Mouse (Mus musculus) stomach, embryonic 14.5 days (tissue): ENCODE measurements around the gene Cptp. TPM values are rescaled to one million over a fixed set of nuclear protein-coding genes. Genes with fewer than 3 reads are reported as not detected.

ENCODE experiments used
- ATAC-seq: fragments of 200-750 bp; cut with Nextera tagmentation; 2 replicates; pipeline ENCODE4 v1.8.0; 2017; ENCODE audit warnings: low read depth, moderate TSS enrichment; ENCODE audit not compliant: insufficient number of reproducible peaks, insufficient read depth, low FRiP score
- H3K27ac ChIP-seq: fragments of 300-500 bp; sonication (generic); 2 replicates; pipeline ENCODE4 v1.5.1; 2014; ENCODE audit warnings: mild to moderate bottlenecking, low read length, moderate library complexity, mixed read lengths
- H3K27me3 ChIP-seq: fragments of 300-500 bp; sonication (generic); 2 replicates; pipeline ENCODE4 v1.6.1; 2014; ENCODE audit warnings: low read length, control low read depth, mixed read lengths; ENCODE audit not compliant: control insufficient read depth, insufficient read depth
- H3K36me3 ChIP-seq: fragments of 300-500 bp; sonication (generic); 2 replicates; pipeline ENCODE4 v1.6.1; 2014; ENCODE audit warnings: mild to moderate bottlenecking, control low read depth, low read length, moderate library complexity, mixed read lengths; ENCODE audit not compliant: control insufficient read depth, insufficient read depth
- H3K4me1 ChIP-seq: fragments of 300-500 bp; sonication (generic); 2 replicates; pipeline ENCODE4 v1.6.1; 2014; ENCODE audit warnings: low read length, control low read depth, mixed read lengths; ENCODE audit not compliant: control insufficient read depth, insufficient read depth
- H3K4me2 ChIP-seq: fragments of 300-500 bp; sonication (generic); replicated peaks from 2 replicates; pipeline ENCODE4 v1.6.1; 2014; ENCODE audit warnings: low read depth, low read length, control low read depth
- H3K4me3 ChIP-seq: fragments of 300-500 bp; sonication (generic); 2 replicates; pipeline ENCODE4 v1.5.1; 2014; ENCODE audit warnings: low read depth, low read length, control low read depth
- H3K9ac ChIP-seq: fragments of 300-500 bp; sonication (generic); replicated peaks from 2 replicates; pipeline ENCODE4 v1.6.1; 2014; ENCODE audit warnings: low read depth, mild to moderate bottlenecking, control low read depth, low read length, moderate library complexity, mixed read lengths
- H3K9me3 ChIP-seq: fragments of 300-500 bp; sonication (generic); 2 replicates; pipeline ENCODE4 v1.6.1; 2016; ENCODE audit warnings: low read depth, low read length, control low read depth; ENCODE audit not compliant: control insufficient read depth
- WGBS: fragments of 180-500 bp; shearing (Covaris S2); extraction: QIAGEN DNeasy Blood & Tissue Kit; methylation state at CpG from one replicate; pipeline ENCODE4 v1.1.7; 2014; 5-methylcytosine and 5-hydroxymethylcytosine counted together
- polyA plus RNA-seq: library from polyadenylated mRNA; unstranded; fragments of >200 nt; fragmentation: Nextera tagmentation; extraction: Ambion mirVana; gene quantifications from 2 replicates; pipeline ENCODE4 v1.2.1, GENCODE M21; 2014

The Cptp gene
- polyA plus RNA-seq, 1 experiment from 2014 or later = 17.3 TPM

DNA sequence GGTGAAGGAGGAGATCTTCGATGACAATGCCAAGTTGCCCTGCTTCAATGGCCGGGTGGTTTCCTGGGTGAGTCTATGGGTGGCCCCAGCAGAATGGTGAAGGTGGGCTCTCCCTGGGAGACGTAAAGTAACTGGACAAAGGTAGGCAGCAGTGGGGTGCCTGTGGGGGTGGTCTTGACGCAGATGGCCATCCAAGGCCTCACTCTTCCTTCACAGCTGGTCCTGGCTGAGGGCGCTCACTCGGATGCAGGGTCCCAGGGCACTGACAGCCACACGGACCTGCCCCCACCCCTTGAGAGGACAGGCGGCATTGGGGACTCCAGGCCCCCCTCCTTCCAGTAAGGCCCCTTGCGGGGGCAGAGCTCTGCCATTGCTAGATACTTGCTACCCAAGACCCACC is 15.8 kb downstream of the Cptp start:
- peaks cover 25% of the 10 kb centered on the region for H3K36me3 ChIP-seq
- no peak overlapping the region for H3K9ac ChIP-seq
- no peak overlapping the region for H3K4me2 ChIP-seq
- no peak for ATAC-seq
- peaks cover 8% of the 10 kb centered on the region for H3K4me1 ChIP-seq
- no peaks in the 10 kb centered on the region for H3K27me3 ChIP-seq
- no peaks in the 10 kb centered on the region for H3K9me3 ChIP-seq
- 91% methylated on average over 9 of the region's 9 CpGs for WGBS
- H3K4me3 ChIP-seq = no peak overlapping the region
- H3K27ac ChIP-seq = no peak overlapping the region

DNA sequence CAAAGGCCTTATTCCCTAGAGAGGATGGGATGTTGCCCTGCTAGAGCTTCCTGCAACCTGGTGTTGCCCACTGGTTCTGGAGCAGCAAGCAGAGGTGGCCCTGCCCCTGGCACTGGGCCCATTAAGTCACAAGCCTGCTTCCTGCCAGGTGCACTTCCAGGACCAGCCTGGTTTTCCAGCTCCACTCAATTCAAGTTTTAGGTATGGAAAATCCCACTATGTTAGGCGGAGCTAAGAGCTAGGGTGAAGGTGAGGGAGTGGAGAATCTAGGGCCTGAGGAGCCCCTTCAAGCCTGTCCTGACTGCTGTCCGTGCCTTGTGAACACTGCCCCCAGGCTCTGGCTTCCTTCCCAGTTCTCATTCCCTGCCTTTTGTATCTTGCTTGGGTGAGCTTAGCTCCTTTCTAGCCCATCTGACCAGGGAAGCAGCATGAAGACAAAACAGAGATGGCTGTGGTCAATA is 17.3 kb downstream of the Cptp start:
- H3K4me3 ChIP-seq = no peak overlapping the region
- H3K36me3 ChIP-seq = peaks cover 21% of the 10 kb centered on the region
- H3K27me3 ChIP-seq = no peaks in the 10 kb centered on the region
- ATAC-seq = no peak
- no peak overlapping the region for H3K4me2 ChIP-seq
- no peak overlapping the region for H3K9ac ChIP-seq
- peaks cover 14% of the 10 kb centered on the region for H3K4me1 ChIP-seq
- no peak overlapping the region for H3K27ac ChIP-seq
- no peaks in the 10 kb centered on the region for H3K9me3 ChIP-seq
- 79% methylated on average over 2 of the region's 2 CpGs for WGBS

- H3K9ac ChIP-seq = no peak overlapping the region
- H3K4me1 ChIP-seq = peaks cover 19% of the 10 kb centered on the region
- peaks cover 21% of the 10 kb centered on the region for H3K36me3 ChIP-seq
- no peak overlapping the region for H3K27ac ChIP-seq
- WGBS = 88% methylated on average over 3 of the region's 3 CpGs
- no peaks in the 10 kb centered on the region for H3K9me3 ChIP-seq
- H3K4me2 ChIP-seq = no peak overlapping the region
- no peaks in the 10 kb centered on the region for H3K27me3 ChIP-seq
- no peak overlapping the region for H3K4me3 ChIP-seq
- ATAC-seq = no peak
Observed at GRCm38 (mm10) chr4:155851368-155851767, 17.9 kb downstream of the Cptp start.

DNA sequence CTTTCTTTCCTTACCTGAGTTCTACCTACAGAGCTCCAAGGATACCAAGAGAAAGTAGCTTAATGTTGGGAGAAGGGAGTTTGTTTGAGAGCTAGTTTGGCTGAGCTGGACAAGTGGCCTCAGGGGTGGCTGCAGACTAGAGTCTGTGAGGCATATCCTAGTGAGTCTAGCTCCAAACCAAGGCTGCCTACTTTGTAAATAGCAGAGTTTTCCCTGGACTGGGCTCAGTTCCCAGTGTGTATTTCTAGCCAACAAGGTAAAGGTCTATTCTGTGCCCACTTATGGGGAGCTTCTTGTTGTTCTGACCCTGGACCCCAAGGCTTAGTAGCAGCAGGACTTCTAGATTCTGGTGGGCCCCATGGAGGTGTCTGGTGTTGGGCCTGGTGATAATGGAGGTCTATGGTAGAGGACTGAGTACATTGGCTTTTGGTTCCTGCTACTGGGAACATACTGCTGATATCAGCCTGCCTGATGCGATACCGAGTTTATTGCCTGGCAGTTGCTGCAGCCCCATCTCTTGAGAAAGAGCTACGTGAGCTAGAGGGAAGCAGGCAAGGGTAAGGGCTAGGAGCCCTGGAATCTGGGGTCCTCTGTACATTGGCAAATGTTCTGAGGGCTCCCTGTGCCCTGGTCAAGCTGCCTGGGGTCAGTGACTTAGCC is 19.3 kb downstream of the Cptp start:
- Histone ChIP-seq H3K4me3 (no peak overlapping the region), H3K27me3 (no peaks in the 10 kb centered on the region), H3K9me3 (no peaks in the 10 kb centered on the region), H3K9ac (no peak overlapping the region), H3K4me2 (no peak overlapping the region), H3K4me1 (peaks cover 19% of the 10 kb centered on the region), H3K36me3 (peaks cover 9% of the 10 kb centered on the region), H3K27ac (no peak overlapping the region)
- ATAC-seq = no peak
- WGBS = 85% methylated on average over 3 of the region's 3 CpGs

DNA sequence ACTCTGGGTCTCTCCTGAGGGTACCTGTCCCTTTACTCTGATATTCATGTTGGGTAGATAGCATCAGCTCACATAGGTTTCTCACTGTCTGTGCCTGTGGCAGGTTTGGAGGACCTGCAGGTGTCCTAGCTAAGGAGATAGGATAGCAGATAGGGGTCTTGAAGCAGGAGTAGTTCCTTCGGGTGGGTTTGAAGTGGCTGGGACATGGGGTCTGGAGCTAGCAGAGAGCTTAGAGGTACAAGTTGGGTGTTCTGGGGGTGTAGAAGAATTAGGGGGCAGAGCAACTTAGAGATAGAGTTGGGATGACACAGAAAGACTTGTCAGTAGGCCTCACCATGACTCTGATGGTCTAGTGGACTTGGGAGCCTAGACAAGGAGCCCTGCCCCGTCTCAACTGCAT is 19.8 kb downstream of the Cptp start:
- ATAC-seq = no peak
- no peaks in the 10 kb centered on the region for H3K27me3 ChIP-seq
- no peak overlapping the region for H3K9ac ChIP-seq
- no peak overlapping the region for H3K4me3 ChIP-seq
- peaks cover 19% of the 10 kb centered on the region for H3K4me1 ChIP-seq
- no peak overlapping the region for H3K4me2 ChIP-seq
- H3K9me3 ChIP-seq = no peaks in the 10 kb centered on the region
- no peak overlapping the region for H3K27ac ChIP-seq
- peaks cover 4% of the 10 kb centered on the region for H3K36me3 ChIP-seq
- 85% methylated on average over 2 of the region's 2 CpGs for WGBS

DNA sequence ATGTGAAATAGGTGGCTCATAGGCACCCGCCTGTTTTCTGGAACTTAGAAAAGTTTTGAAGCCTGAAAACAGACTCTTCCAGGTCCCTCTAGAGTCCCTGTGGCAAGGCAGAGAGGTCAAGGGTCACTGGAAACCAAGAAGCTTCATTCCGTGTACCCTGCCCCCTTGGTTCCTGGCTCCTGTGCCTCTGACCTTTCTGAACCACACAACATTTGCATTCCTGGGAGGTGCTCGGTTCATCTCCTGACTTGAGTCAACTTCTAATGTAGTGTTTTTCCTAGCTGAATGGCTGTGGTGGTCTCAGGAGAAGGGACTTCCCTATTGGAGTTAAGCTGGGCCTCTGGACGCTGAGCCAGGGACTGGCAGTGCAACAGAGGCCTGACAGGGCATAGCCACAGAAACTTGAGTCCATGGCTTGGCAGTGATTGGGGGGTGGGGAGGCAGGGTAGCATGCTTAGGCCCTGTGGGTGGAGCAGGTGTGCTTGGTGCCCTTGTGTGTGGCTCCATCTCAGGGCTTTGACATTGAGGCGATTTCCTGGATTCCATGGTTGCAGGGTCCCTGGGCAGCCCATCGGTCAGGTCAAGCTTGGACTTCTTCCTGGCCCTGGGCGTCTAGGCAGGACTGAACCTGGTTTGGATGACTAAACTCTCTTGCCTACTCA is 20.7 kb downstream of the Cptp start:
- H3K4me2 ChIP-seq = peak overlapping the region; percentile 92
- H3K9me3 ChIP-seq = no peaks in the 10 kb centered on the region
- H3K36me3 ChIP-seq = no peaks in the 10 kb centered on the region
- H3K4me3 ChIP-seq = peak overlapping the region; percentile 67
- H3K27me3 ChIP-seq = no peaks in the 10 kb centered on the region
- no peak for ATAC-seq
- peak overlapping the region; percentile 86 for H3K9ac ChIP-seq
- 47% methylated on average over 7 of the region's 7 CpGs for WGBS
- H3K4me1 ChIP-seq = peaks cover 19% of the 10 kb centered on the region
- no peak overlapping the region for H3K27ac ChIP-seq

- Histone ChIP-seq H3K4me3 (peak overlapping the region; percentile 67), H3K9ac (peak overlapping the region; percentile 86), H3K4me2 (peak overlapping the region; percentile 92), H3K36me3 (peaks cover 6% of the 10 kb centered on the region; the same call in 1 of the 2 replicates), H3K27me3 (no peaks in the 10 kb centered on the region), H3K9me3 (no peaks in the 10 kb centered on the region), H3K27ac (no peak overlapping the region), H3K4me1 (peaks cover 19% of the 10 kb centered on the region)
- peak; percentile 10 for ATAC-seq
- 2% methylated on average over 54 of the region's 69 CpGs for WGBS
Observed at GRCm38 (mm10) chr4:155847591-155848352, 21.5 kb downstream of the Cptp start.

GRCm38 (mm10) chr4:155846871-155847578 is 22.2 kb downstream of the Cptp start, which contains the start of gene Dvl1:
Gene Dvl1, plus strand, starts transcription at chr4:155847402.
- Histone ChIP-seq H3K36me3 (peaks cover 10% of the 10 kb centered on the region; the same call in 1 of the 2 replicates), H3K27me3 (no peaks in the 10 kb centered on the region), H3K9me3 (no peaks in the 10 kb centered on the region), H3K4me2 (peak within 1 kb of the TSS; percentile 92), H3K27ac (peak within 1 kb of the TSS; percentile 34; the same call in 1 of the 2 replicates), H3K4me3 (peak within 1 kb of the TSS; percentile 67), H3K4me1 (peaks cover 19% of the 10 kb centered on the region), H3K9ac (peak within 1 kb of the TSS; percentile 86)
- 3% methylated on average over 60 of the region's 65 CpGs for WGBS
- peak; percentile 93 for ATAC-seq
